Mouse (Mus musculus): ENCODE data around the gene Sncb. TPM values are rescaled to one million over a fixed set of nuclear protein-coding genes. Genes with fewer than 3 reads are reported as not detected.

Sncb gene
- polyA plus RNA-seq, 1 experiment from 2014 or later: 1.1 TPM

- WGBS: 75% methylated on average over 6 of the region's 6 CpGs
- no peak for DNase-seq (ENCODE audit: extremely low spot score, low spot score)
- H3K27me3 ChIP-seq (ENCODE audit: poor library complexity, severe bottlenecking): peaks cover 82% of the 10 kb centered on the region
These were observed 12.7 kb downstream of the Sncb start for GRCm38 (mm10) chr13:54753733-54754132.

GRCm38 (mm10) chr13:54752656-54753055 lies 13.7 kb downstream of the Sncb start:
- DNase-seq (ENCODE audit: extremely low spot score, low spot score): no peak
- Histone ChIP-seq H3K27me3 (ENCODE audit: poor library complexity, severe bottlenecking) (peaks cover 92% of the 10 kb centered on the region), H3K36me3 (replicated peaks) (no peaks in the 10 kb centered on the region), H3K4me3 (no peak overlapping the region), H3K9me3 (no peaks in the 10 kb centered on the region), H3K27ac (no peak overlapping the region), H3K4me1 (peaks cover 41% of the 10 kb centered on the region)
- 71% methylated on average over 10 of the region's 10 CpGs for WGBS

More at GRCm38 (mm10) chr13:54753733-54754132, 12.7 kb downstream of the Sncb start:
- H3K27ac ChIP-seq: no peak overlapping the region
- H3K4me1 ChIP-seq: peaks cover 42% of the 10 kb centered on the region
- H3K36me3 ChIP-seq (replicated peaks): no peaks in the 10 kb centered on the region
- H3K9me3 ChIP-seq: no peaks in the 10 kb centered on the region
- no peak overlapping the region for H3K4me3 ChIP-seq

GRCm38 (mm10) chr13:54750699-54751098 lies 15.7 kb downstream of the Sncb start:
- WGBS: 3% methylated on average over 8 of the region's 8 CpGs
- H3K9me3 ChIP-seq: no peaks in the 10 kb centered on the region
- DNase-seq (ENCODE audit: extremely low spot score, low spot score): peak; percentile 45
- no peaks in the 10 kb centered on the region for H3K36me3 ChIP-seq (replicated peaks)
- H3K4me3 ChIP-seq: no peak overlapping the region
- no peak overlapping the region for H3K27ac ChIP-seq
- peaks cover 84% of the 10 kb centered on the region for H3K27me3 ChIP-seq (ENCODE audit: poor library complexity, severe bottlenecking)
- peaks cover 52% of the 10 kb centered on the region for H3K4me1 ChIP-seq

GRCm38 (mm10) chr13:54749864-54750411 lies 16.5 kb downstream of the Sncb start, which contains the start of gene Gprin1:
Gprin1 (minus strand) TSS chr13:54749874.
- Histone ChIP-seq H3K27ac (peak within 1 kb of the TSS; percentile 85), H3K36me3 (replicated peaks) (no peaks in the 10 kb centered on the region), H3K27me3 (ENCODE audit: poor library complexity, severe bottlenecking) (peaks cover 82% of the 10 kb centered on the region), H3K9me3 (no peaks in the 10 kb centered on the region), H3K4me1 (peaks cover 46% of the 10 kb centered on the region), H3K4me3 (peak within 1 kb of the TSS; percentile 67)
- WGBS: 2% methylated on average over 29 of the region's 29 CpGs
- peak; percentile 64 for DNase-seq (ENCODE audit: extremely low spot score, low spot score)

GRCm38 (mm10) chr13:54749061-54749863 lies 17.1 kb downstream of the Sncb start:
- peak; percentile 56 for DNase-seq (ENCODE audit: extremely low spot score, low spot score)
- Histone ChIP-seq H3K27me3 (ENCODE audit: poor library complexity, severe bottlenecking) (peaks cover 77% of the 10 kb centered on the region), H3K27ac (peak overlapping the region; percentile 85), H3K36me3 (replicated peaks) (no peaks in the 10 kb centered on the region), H3K4me3 (peak overlapping the region; percentile 67), H3K4me1 (peaks cover 45% of the 10 kb centered on the region), H3K9me3 (no peaks in the 10 kb centered on the region)
- 3% methylated on average over 74 of the region's 100 CpGs for WGBS

- peaks cover 72% of the 10 kb centered on the region for H3K27me3 ChIP-seq (ENCODE audit: poor library complexity, severe bottlenecking)
- DNase-seq (ENCODE audit: extremely low spot score, low spot score): no peak
- H3K4me3 ChIP-seq: peak overlapping the region; percentile 67
- H3K27ac ChIP-seq: peak overlapping the region; percentile 85
- H3K9me3 ChIP-seq: no peaks in the 10 kb centered on the region
- 49% methylated on average over 10 of the region's 10 CpGs for WGBS
- peaks cover 42% of the 10 kb centered on the region for H3K4me1 ChIP-seq
- H3K36me3 ChIP-seq (replicated peaks): no peaks in the 10 kb centered on the region
These were observed 17.7 kb downstream of the Sncb start for GRCm38 (mm10) chr13:54748721-54749060.

GRCm38 (mm10) chr13:54748190-54748589 lies 18.2 kb downstream of the Sncb start:
- peak overlapping the region; percentile 67 for H3K4me3 ChIP-seq

GRCm38 (mm10) chr13:54746896-54747295 lies 19.5 kb downstream of the Sncb start:
- peaks cover 42% of the 10 kb centered on the region for H3K4me1 ChIP-seq
- no peak overlapping the region for H3K27ac ChIP-seq
- 36% methylated on average over 10 of the region's 10 CpGs for WGBS
- H3K4me3 ChIP-seq: no peak overlapping the region
- DNase-seq (ENCODE audit: extremely low spot score, low spot score): no peak
- H3K36me3 ChIP-seq (replicated peaks): no peaks in the 10 kb centered on the region
- no peaks in the 10 kb centered on the region for H3K9me3 ChIP-seq
- peaks cover 55% of the 10 kb centered on the region for H3K27me3 ChIP-seq (ENCODE audit: poor library complexity, severe bottlenecking)

More at GRCm38 (mm10) chr13:54748190-54748589, 18.2 kb downstream of the Sncb start:
- peaks cover 67% of the 10 kb centered on the region for H3K27me3 ChIP-seq (ENCODE audit: poor library complexity, severe bottlenecking)
- no peaks in the 10 kb centered on the region for H3K36me3 ChIP-seq (replicated peaks)
- H3K27ac ChIP-seq: no peak overlapping the region
- no peak for DNase-seq (ENCODE audit: extremely low spot score, low spot score)
- peaks cover 42% of the 10 kb centered on the region for H3K4me1 ChIP-seq
- WGBS: 84% methylated on average over 8 of the region's 8 CpGs
- no peaks in the 10 kb centered on the region for H3K9me3 ChIP-seq

GRCm38 (mm10) chr13:54746110-54746509 lies 20.3 kb downstream of the Sncb start:
- 0 out of 2 replicates have a peak, but pooled peaks cover 5% of the 10 kb centered on the region for H3K36me3 ChIP-seq (replicated peaks)
- DNase-seq (ENCODE audit: extremely low spot score, low spot score): no peak
- H3K9me3 ChIP-seq: no peaks in the 10 kb centered on the region
- 47% methylated on average over 6 of the region's 6 CpGs for WGBS
- H3K27me3 ChIP-seq (ENCODE audit: poor library complexity, severe bottlenecking): peaks cover 47% of the 10 kb centered on the region
- no peak overlapping the region for H3K27ac ChIP-seq
- no peak overlapping the region for H3K4me3 ChIP-seq
- H3K4me1 ChIP-seq: peaks cover 42% of the 10 kb centered on the region

- WGBS: 3% methylated on average over 34 of the region's 34 CpGs
- DNase-seq (ENCODE audit: extremely low spot score, low spot score): no peak
- H3K4me3 ChIP-seq: peak overlapping the region; percentile 49
- peaks cover 28% of the 10 kb centered on the region for H3K4me1 ChIP-seq
- H3K27ac ChIP-seq: no peak overlapping the region
- H3K9me3 ChIP-seq: no peaks in the 10 kb centered on the region
- peaks cover 30% of the 10 kb centered on the region for H3K36me3 ChIP-seq (replicated peaks)
- H3K27me3 ChIP-seq (ENCODE audit: poor library complexity, severe bottlenecking): peaks cover 54% of the 10 kb centered on the region
These were observed 28.2 kb downstream of the Sncb start for GRCm38 (mm10) chr13:54738213-54738601.

GRCm38 (mm10) chr13:54737488-54738212 lies 28.7 kb downstream of the Sncb start:
- DNase-seq (ENCODE audit: extremely low spot score, low spot score): no peak
- Histone ChIP-seq H3K9me3 (no peaks in the 10 kb centered on the region), H3K4me1 (peaks cover 28% of the 10 kb centered on the region), H3K27ac (no peak overlapping the region; the same call in 1 of the 2 replicates), H3K27me3 (ENCODE audit: poor library complexity, severe bottlenecking) (peaks cover 54% of the 10 kb centered on the region), H3K4me3 (peak overlapping the region; percentile 49), H3K36me3 (replicated peaks) (peaks cover 30% of the 10 kb centered on the region)
- 1% methylated on average over 87 of the region's 87 CpGs for WGBS

- Histone ChIP-seq H3K9me3 (no peaks in the 10 kb centered on the region), H3K4me1 (peaks cover 28% of the 10 kb centered on the region), H3K27ac (no peak overlapping the region), H3K27me3 (ENCODE audit: poor library complexity, severe bottlenecking) (peaks cover 54% of the 10 kb centered on the region), H3K4me3 (peak overlapping the region; percentile 49), H3K36me3 (replicated peaks) (peaks cover 30% of the 10 kb centered on the region)
- 27% methylated on average over 3 of the region's 3 CpGs for WGBS
- no peak for DNase-seq (ENCODE audit: extremely low spot score, low spot score)
These were observed 29.5 kb downstream of the Sncb start for GRCm38 (mm10) chr13:54736931-54737330.

Data from forebrain, embryonic 10.5 days (tissue).